Mouse (Mus musculus) urinary bladder, postnatal 0 days (tissue): Measurements from ENCODE around the gene Mtrr. TPM values are rescaled to one million over a fixed set of nuclear protein-coding genes. Genes with fewer than 3 reads are reported as not detected.

Source experiments
- polyA plus RNA-seq: library from polyadenylated mRNA; unstranded; fragments of >200 nt; fragmentation: Nextera tagmentation; extraction: Ambion mirVana; gene quantifications from 2 replicates; pipeline ENCODE4 v1.2.1, GENCODE M21; 2015

Mtrr gene
- 10.9 and 11.9 TPM in 2 replicates for polyA plus RNA-seq

DNA sequence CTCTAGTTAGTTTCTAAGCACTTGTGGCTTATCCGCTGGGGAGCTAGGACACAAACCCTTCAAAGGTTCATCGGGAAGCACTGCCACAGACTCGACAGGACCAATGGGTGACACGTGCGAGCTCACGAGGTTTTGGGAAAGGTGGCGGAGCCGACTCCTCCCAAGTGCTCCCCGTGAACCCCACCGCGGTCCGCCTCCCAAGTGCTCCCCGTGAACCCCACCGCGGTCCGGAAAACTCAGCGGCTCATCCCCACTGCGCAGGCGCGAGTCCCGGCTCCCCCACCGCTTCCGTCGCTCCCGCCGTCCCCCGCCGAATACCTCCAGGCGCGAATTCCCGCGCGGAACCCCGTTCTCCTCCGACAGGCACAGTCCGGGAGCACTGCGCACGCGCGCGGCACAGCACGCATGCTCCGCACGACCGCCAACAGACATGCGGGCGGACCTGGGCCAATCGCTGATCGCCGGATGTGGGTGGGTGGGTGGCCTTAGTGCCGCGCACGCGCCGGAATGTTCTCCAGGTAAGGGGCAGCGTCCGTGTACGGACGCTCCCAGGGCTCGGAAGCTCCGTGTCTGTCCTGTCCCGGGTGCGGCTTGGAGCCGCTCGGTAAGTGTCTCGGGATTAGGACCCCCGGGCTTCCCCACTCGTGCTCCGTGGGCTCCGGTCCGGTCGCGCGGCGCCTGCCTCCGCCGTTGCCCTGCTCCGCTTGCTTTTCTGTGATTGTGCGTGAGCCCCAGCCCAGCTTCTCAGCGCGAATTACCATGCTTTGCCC, at the start of gene Mtrr, which contains the start of gene Fastkd3:
TSS of gene Mtrr (minus strand) at position 403 of the 770 bp plus-strand sequence.
TSS of gene Fastkd3 (plus strand) at position 488 of the 770 bp plus-strand sequence.

GRCm38 (mm10) chr13:68597199-68597598, 15.2 kb upstream of the Mtrr start, which contains the start of gene 1700001L19Rik:
Gene 1700001L19Rik, plus strand, starts transcription at chr13:68597421.

Other genes with a start within 250 kb of the Mtrr start
- gene Fastkd3, start 85 bp upstream of the Mtrr start, polyA plus RNA-seq: 15.4 and 15.5 TPM in 2 replicates
- gene 1700001L19Rik, start 15.3 kb upstream of the Mtrr start, polyA plus RNA-seq: 0.27 TPM in 1 of 2 replicates, not detected in the other